Mouse (Mus musculus): Measurements from ENCODE around the gene Tfrc. TPM values are rescaled to one million over a fixed set of nuclear protein-coding genes. Genes with fewer than 3 reads are reported as not detected.

Tfrc gene
- polyA plus RNA-seq, 1 experiment from 2014 or later = 43.6 TPM

DNA sequence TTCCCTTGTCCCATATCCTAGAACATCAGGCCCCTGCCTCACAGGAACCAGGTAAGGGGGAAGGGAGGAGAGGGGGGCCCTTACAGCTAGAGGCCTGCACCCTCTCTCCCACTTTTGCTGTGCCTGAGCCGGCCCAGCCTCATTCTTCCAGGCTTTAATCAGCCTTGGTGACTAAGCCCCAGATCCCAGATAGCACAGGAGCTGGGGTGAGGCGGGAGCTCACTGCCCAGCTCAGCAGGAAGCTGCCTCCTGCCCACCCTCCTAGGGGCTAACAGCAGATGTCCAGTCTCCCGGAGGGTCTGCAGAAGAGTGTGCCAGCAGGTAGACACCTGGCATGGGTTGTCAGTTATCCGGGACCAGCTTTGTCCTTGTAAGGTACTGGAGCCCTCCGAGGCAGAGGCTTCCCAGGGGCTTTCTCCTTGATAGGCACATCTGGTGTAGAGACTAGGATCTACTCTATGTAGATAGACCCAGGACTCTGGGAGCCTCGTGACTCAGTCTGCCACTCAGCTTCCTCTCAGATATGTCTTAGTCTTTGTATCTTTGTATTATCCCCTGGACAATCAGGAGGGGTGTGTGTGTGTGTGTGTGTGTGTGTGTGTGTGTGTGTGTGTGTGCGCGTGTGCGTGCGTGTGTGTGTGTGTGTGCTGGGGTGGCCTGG is 68.5 kb downstream of the Tfrc start:
- H3K4me2 ChIP-seq (ENCODE audit: low read depth, low read length) = no peak overlapping the region
- no peak overlapping the region for H3K27ac ChIP-seq (ENCODE audit: low read depth, low read length)
- no peaks in the 10 kb centered on the region for H3K9me3 ChIP-seq (ENCODE audit: control insufficient read depth, low read length)
- no peak overlapping the region for H3K9ac ChIP-seq (replicated peaks; ENCODE audit: low read depth, low read length)
- WGBS = 80% methylated on average over 8 of the region's 10 CpGs
- no peak overlapping the region for H3K4me3 ChIP-seq (ENCODE audit: low read depth, low read length)
- H3K36me3 ChIP-seq (ENCODE audit: control insufficient read depth, insufficient read depth, low read length) = peaks cover 74% of the 10 kb centered on the region
- H3K27me3 ChIP-seq (ENCODE audit: control insufficient read depth, insufficient read depth, low read length) = no peaks in the 10 kb centered on the region
- H3K4me1 ChIP-seq (ENCODE audit: control insufficient read depth, insufficient read depth, low read length) = no peaks in the 10 kb centered on the region
- ATAC-seq (ENCODE audit: low read depth) = no peak

DNA sequence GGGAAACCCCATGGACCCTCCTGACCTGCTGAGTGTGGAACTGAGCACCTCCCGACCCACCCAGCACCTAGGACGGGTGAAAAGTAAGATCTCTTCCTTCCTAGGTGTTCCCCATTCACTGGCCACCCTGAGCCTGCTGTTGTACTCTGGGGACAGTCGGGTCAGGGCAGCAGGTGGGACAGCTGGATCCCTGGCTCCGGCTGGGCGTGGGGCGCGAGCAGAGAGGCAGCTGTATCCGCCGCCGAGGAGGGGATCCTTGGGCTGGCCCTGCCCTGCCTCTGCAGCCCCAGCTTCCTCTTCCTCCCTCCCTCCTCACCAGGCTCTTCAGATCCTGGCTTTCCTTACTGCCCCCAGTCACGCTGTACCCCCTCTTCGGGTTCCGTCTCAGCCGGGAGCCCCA is 69.2 kb downstream of the Tfrc start:
- peaks cover 71% of the 10 kb centered on the region for H3K36me3 ChIP-seq (ENCODE audit: control insufficient read depth, insufficient read depth, low read length)
- H3K9me3 ChIP-seq (ENCODE audit: control insufficient read depth, low read length) = no peaks in the 10 kb centered on the region
- WGBS = 79% methylated on average over 13 of the region's 14 CpGs
- ATAC-seq (ENCODE audit: low read depth) = no peak
- no peak overlapping the region for H3K27ac ChIP-seq (ENCODE audit: low read depth, low read length)
- H3K4me3 ChIP-seq (ENCODE audit: low read depth, low read length) = no peak overlapping the region
- no peak overlapping the region for H3K4me2 ChIP-seq (ENCODE audit: low read depth, low read length)
- H3K9ac ChIP-seq (replicated peaks; ENCODE audit: low read depth, low read length) = no peak overlapping the region
- H3K27me3 ChIP-seq (ENCODE audit: control insufficient read depth, insufficient read depth, low read length) = no peaks in the 10 kb centered on the region
- no peaks in the 10 kb centered on the region for H3K4me1 ChIP-seq (ENCODE audit: control insufficient read depth, insufficient read depth, low read length)

DNA sequence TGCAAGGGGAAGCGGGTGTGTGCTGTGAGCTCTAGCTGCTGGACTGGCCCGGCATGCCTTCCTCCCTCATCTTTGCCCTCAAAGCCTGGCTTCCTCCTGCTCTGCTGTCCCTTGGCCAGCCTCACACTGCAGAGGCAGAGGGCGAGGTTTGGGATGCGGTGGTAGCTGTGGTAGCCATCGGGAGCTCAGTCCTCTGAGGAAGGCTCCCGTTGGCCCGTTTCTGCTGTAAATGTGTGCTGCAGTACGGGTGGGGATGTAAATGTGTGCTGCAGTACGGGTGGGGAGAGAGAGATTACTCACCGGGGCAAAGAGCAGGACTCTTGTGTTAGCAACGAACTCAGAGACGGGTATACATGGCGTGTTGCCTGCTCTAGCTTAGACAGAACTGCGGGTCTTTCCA is 70.1 kb downstream of the Tfrc start:
- 89% methylated on average over 14 of the region's 14 CpGs for WGBS
- H3K9me3 ChIP-seq (ENCODE audit: control insufficient read depth, low read length) = no peaks in the 10 kb centered on the region
- peaks cover 65% of the 10 kb centered on the region for H3K36me3 ChIP-seq (ENCODE audit: control insufficient read depth, insufficient read depth, low read length)
- H3K27me3 ChIP-seq (ENCODE audit: control insufficient read depth, insufficient read depth, low read length) = no peaks in the 10 kb centered on the region
- H3K27ac ChIP-seq (ENCODE audit: low read depth, low read length) = no peak overlapping the region
- no peak overlapping the region for H3K9ac ChIP-seq (replicated peaks; ENCODE audit: low read depth, low read length)
- H3K4me3 ChIP-seq (ENCODE audit: low read depth, low read length) = no peak overlapping the region
- no peak for ATAC-seq (ENCODE audit: low read depth)
- no peak overlapping the region for H3K4me2 ChIP-seq (ENCODE audit: low read depth, low read length)
- H3K4me1 ChIP-seq (ENCODE audit: control insufficient read depth, insufficient read depth, low read length) = no peaks in the 10 kb centered on the region

DNA sequence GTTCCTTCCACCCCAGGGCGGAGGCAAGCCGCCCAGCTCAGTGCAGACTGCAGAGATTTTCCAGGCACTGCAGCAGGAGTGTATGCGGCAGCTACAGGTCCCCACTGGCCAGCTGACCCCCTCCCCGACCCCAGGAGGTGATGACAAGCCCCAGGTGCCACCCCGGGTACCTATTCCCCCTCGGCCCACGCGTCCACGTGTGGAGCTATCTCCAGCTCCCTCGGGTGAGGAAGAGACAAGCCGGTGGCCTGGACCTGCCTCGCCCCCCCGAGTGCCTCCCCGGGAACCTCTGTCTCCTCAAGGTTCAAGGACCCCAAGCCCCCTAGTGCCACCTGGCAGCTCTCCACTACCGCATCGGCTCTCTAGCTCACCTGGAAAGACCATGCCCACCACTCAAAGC is 71.3 kb downstream of the Tfrc start:
- H3K9me3 ChIP-seq (ENCODE audit: control insufficient read depth, low read length) = no peaks in the 10 kb centered on the region
- H3K4me1 ChIP-seq (ENCODE audit: control insufficient read depth, insufficient read depth, low read length) = no peaks in the 10 kb centered on the region
- no peak overlapping the region for H3K4me2 ChIP-seq (ENCODE audit: low read depth, low read length)
- no peak for ATAC-seq (ENCODE audit: low read depth)
- WGBS = 95% methylated on average over 16 of the region's 16 CpGs
- H3K36me3 ChIP-seq (ENCODE audit: control insufficient read depth, insufficient read depth, low read length) = peaks cover 58% of the 10 kb centered on the region
- no peak overlapping the region for H3K4me3 ChIP-seq (ENCODE audit: low read depth, low read length)
- no peaks in the 10 kb centered on the region for H3K27me3 ChIP-seq (ENCODE audit: control insufficient read depth, insufficient read depth, low read length)
- no peak overlapping the region for H3K27ac ChIP-seq (ENCODE audit: low read depth, low read length)
- no peak overlapping the region for H3K9ac ChIP-seq (replicated peaks; ENCODE audit: low read depth, low read length)

DNA sequence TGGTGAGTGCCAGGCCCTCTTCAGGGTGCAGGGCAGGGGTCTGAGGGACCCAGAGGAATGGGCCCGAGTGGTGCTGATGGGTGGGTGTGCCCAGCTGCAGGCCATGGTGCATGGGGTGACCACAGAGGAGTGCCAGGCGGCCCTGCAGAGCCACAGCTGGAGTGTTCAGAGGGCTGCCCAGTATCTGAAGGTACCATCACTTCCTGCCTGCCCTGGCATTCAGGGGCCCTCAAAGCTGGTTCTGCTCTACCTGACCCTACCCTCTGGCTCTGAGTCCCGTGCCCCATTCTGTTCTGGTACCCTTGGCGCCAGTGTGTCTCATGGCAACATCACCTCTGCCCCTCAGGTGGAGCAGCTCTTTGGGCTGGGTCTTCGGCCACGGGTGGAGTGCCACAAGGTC is 72.1 kb downstream of the Tfrc start:
- no peak for ATAC-seq (ENCODE audit: low read depth)
- H3K4me2 ChIP-seq (ENCODE audit: low read depth, low read length) = no peak overlapping the region
- H3K27ac ChIP-seq (ENCODE audit: low read depth, low read length) = no peak overlapping the region
- peaks cover 51% of the 10 kb centered on the region for H3K36me3 ChIP-seq (ENCODE audit: control insufficient read depth, insufficient read depth, low read length)
- no peak overlapping the region for H3K9ac ChIP-seq (replicated peaks; ENCODE audit: low read depth, low read length)
- H3K4me3 ChIP-seq (ENCODE audit: low read depth, low read length) = no peak overlapping the region
- WGBS = 96% methylated on average over 5 of the region's 6 CpGs
- no peaks in the 10 kb centered on the region for H3K27me3 ChIP-seq (ENCODE audit: control insufficient read depth, insufficient read depth, low read length)
- H3K4me1 ChIP-seq (ENCODE audit: control insufficient read depth, insufficient read depth, low read length) = no peaks in the 10 kb centered on the region
- no peaks in the 10 kb centered on the region for H3K9me3 ChIP-seq (ENCODE audit: control insufficient read depth, low read length)

DNA sequence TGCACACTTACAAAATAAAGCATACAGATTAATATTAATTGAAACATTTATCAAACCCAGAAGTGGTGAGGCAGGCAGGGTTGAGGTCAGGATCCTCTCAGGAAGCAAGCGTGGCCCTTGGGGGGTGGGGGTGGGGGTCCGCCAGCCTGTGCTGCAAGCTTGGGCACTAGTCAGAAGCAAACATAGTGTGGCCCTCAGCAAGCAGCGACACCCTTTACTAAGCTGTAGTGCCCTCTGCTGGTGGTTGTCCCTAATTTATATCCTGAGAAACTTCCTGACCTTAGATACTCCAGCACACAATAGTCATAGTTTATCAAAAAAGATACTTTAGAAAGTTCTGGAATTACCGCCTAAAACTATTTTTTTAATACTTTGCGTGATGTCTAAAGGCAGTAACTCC is 73.5 kb downstream of the Tfrc start:
- Histone ChIP-seq H3K27ac (ENCODE audit: low read depth, low read length) (no peak overlapping the region), H3K4me3 (ENCODE audit: low read depth, low read length) (no peak overlapping the region), H3K27me3 (ENCODE audit: control insufficient read depth, insufficient read depth, low read length) (no peaks in the 10 kb centered on the region), H3K9me3 (ENCODE audit: control insufficient read depth, low read length) (no peaks in the 10 kb centered on the region), H3K4me2 (ENCODE audit: low read depth, low read length) (no peak overlapping the region), H3K4me1 (ENCODE audit: control insufficient read depth, insufficient read depth, low read length) (no peaks in the 10 kb centered on the region), H3K36me3 (ENCODE audit: control insufficient read depth, insufficient read depth, low read length) (peaks cover 41% of the 10 kb centered on the region), H3K9ac (replicated peaks; ENCODE audit: low read depth, low read length) (no peak overlapping the region)
- 41% methylated on average over 5 of the region's 5 CpGs for WGBS
- ATAC-seq (ENCODE audit: low read depth) = no peak

Other genes starting within 250 kb of the Tfrc start
- gene Tm4sf19, start 208.4 kb upstream of the Tfrc start, polyA plus RNA-seq (2014; fragmentation: Nextera tagmentation; extraction: Ambion mirVana) = not detected in 2 replicates
- 35.1 and 41.2 TPM in 2 replicates for gene Tctex1d2, start 189.2 kb upstream of the Tfrc start, polyA plus RNA-seq (2014; fragmentation: Nextera tagmentation; extraction: Ambion mirVana)
- 50.9 and 53.2 TPM in 2 replicates for gene Pcyt1a, start 178.0 kb upstream of the Tfrc start, polyA plus RNA-seq (2014; fragmentation: Nextera tagmentation; extraction: Ambion mirVana)
- 0.17 and 0.40 TPM in 2 replicates for gene Slc51a, start 121.0 kb upstream of the Tfrc start, polyA plus RNA-seq (2014; fragmentation: Nextera tagmentation; extraction: Ambion mirVana)
- not detected in 2 replicates for gene Zdhhc19, start 112.7 kb upstream of the Tfrc start, polyA plus RNA-seq (2014; fragmentation: Nextera tagmentation; extraction: Ambion mirVana)
- 18.7 and 23.9 TPM in 2 replicates for gene Tnk2, start 35.0 kb downstream of the Tfrc start, polyA plus RNA-seq (2014; fragmentation: Nextera tagmentation; extraction: Ambion mirVana)
- gene Muc4, start 127.0 kb downstream of the Tfrc start, polyA plus RNA-seq (2014; fragmentation: Nextera tagmentation; extraction: Ambion mirVana) = 0.08 and 0.35 TPM in 2 replicates
- gene Muc20, start 188.5 kb downstream of the Tfrc start, polyA plus RNA-seq (2014; fragmentation: Nextera tagmentation; extraction: Ambion mirVana) = not detected in 2 replicates
- gene Smbd1, start 201.6 kb downstream of the Tfrc start, polyA plus RNA-seq (2014; fragmentation: Nextera tagmentation; extraction: Ambion mirVana) = not detected in 2 replicates

Measured in neural tube, embryonic 14.5 days (tissue).